Mouse (Mus musculus) MEL (cell line): Measurements from ENCODE around the gene Pde1b. TPM values are rescaled to one million over a fixed set of nuclear protein-coding genes. Genes with fewer than 3 reads are reported as not detected.

Experiments
- DNase-seq: peaks from one replicate; pipeline ENCODE4 v3.0.0; 2011; ENCODE audit warnings: low read depth, low spot score
- H3K27ac ChIP-seq: 2 replicates; pipeline ENCODE4 v1.5.1; 2012; ENCODE audit warnings: low read depth, mild to moderate bottlenecking, control low read depth, low read length, moderate library complexity; ENCODE audit not compliant: control insufficient read depth
- H3K27me3 ChIP-seq, 2 experiments: fragments of 150-350 bp in 1 of 2; sonication (generic) in 1 of 2; 2 replicates each; pipeline ENCODE4 v1.6.1; 2012; ENCODE audit warnings: low read length in 2 of 2, mild to moderate bottlenecking in 2 of 2, improper control_type of control experiment in 1 of 2, moderate library complexity in 1 of 2; ENCODE audit not compliant: insufficient read depth in 2 of 2, control insufficient read depth in 1 of 2
- H3K36me3 ChIP-seq, 2 experiments: 2 replicates each; pipeline ENCODE4 v1.6.1; 2012 to 2014; ENCODE audit warnings: low read length in 2 of 2, improper control_type of control experiment in 1 of 2, inconsistent platforms in 1 of 2, mild to moderate bottlenecking in 1 of 2; ENCODE audit not compliant: insufficient read depth in 2 of 2, control insufficient read depth in 1 of 2
- H3K4me1 ChIP-seq, 2 experiments: fragments of 150-350 bp in 1 of 2; sonication (generic) in 1 of 2; 2 replicates each; pipeline ENCODE4 v1.6.1; 2012; ENCODE audit warnings: low read length in 2 of 2, improper control_type of control experiment in 1 of 2, mild to moderate bottlenecking in 1 of 2; ENCODE audit not compliant: insufficient read depth in 2 of 2, control insufficient read depth in 1 of 2
- H3K4me3 ChIP-seq, 2 experiments: fragments of 150-350 bp in 1 of 2; sonication (generic) in 1 of 2; 2 replicates each; pipeline ENCODE4 v1.5.1; 2012; ENCODE audit warnings: low read depth in 2 of 2, low read length in 2 of 2, mild to moderate bottlenecking in 2 of 2, moderate library complexity in 2 of 2, control low read depth in 1 of 2, improper control_type of control experiment in 1 of 2; ENCODE audit not compliant: control insufficient read depth in 1 of 2, insufficient read depth in 1 of 2
- H3K79me2 ChIP-seq: 2 replicates; pipeline ENCODE4 v1.6.1; 2012; ENCODE audit warnings: mild to moderate bottlenecking, low read length, moderate library complexity; ENCODE audit not compliant: control insufficient read depth, poor library complexity, insufficient read depth
- H3K9ac ChIP-seq: 2 replicates; pipeline ENCODE4 v1.6.1; 2012; ENCODE audit warnings: low read depth, mild to moderate bottlenecking, control low read depth, low read length, moderate library complexity; ENCODE audit not compliant: control insufficient read depth, poor library complexity, severe bottlenecking
- H3K9me3 ChIP-seq: fragments of 150-350 bp; sonication (generic); replicated peaks from 2 replicates; pipeline ENCODE4 v1.6.1; 2012; ENCODE audit warnings: mild to moderate bottlenecking, low read length, improper control_type of control experiment, moderate library complexity; ENCODE audit not compliant: insufficient read depth
- BHLHE40 ChIP-seq: IDR thresholded peaks from 2 replicates; pipeline ENCODE4 v1.6.1; 2012; ENCODE audit warnings: low read depth, mild to moderate bottlenecking, inconsistent platforms, low read length, improper control_type of control experiment, borderline replicate concordance
- CHD1 ChIP-seq: IDR thresholded peaks from 2 replicates; pipeline ENCODE4 v1.6.1; 2012; ENCODE audit warnings: low read depth, mild to moderate bottlenecking, inconsistent platforms, low read length, improper control_type of control experiment
- CHD2 ChIP-seq: IDR thresholded peaks from 2 replicates; pipeline ENCODE4 v1.6.1; 2011; ENCODE audit warnings: low read length, improper control_type of control experiment
- CTCF ChIP-seq, 3 experiments: IDR thresholded peaks in 2 of 3; conservative IDR thresholded peaks in 1 of 3; 2 replicates each; pipeline ENCODE4 v1.5.1; 2011 to 2012; ENCODE audit warnings: low read length in 3 of 3, low read depth in 2 of 3, mild to moderate bottlenecking in 2 of 3, improper control_type of control experiment in 1 of 3, inconsistent platforms in 1 of 3, mixed read lengths in 1 of 3, moderate library complexity in 1 of 3; ENCODE audit not compliant: control insufficient read depth in 1 of 3, insufficient read depth in 1 of 3, poor library complexity in 1 of 3, severe bottlenecking in 1 of 3
- ETS1 ChIP-seq: IDR thresholded peaks from 2 replicates; pipeline ENCODE4 v1.6.1; 2012; ENCODE audit warnings: low read depth, mild to moderate bottlenecking, inconsistent platforms, low read length, improper control_type of control experiment, moderate library complexity
- JUND ChIP-seq: IDR thresholded peaks from 2 replicates; pipeline ENCODE4 v1.6.1; 2011; ENCODE audit warnings: low read depth, mild to moderate bottlenecking, improper control_type of control experiment, low read length
- KAT2A ChIP-seq: conservative IDR thresholded peaks from 2 replicates; pipeline ENCODE4 v1.6.1; 2012; ENCODE audit warnings: low read depth, low read length, improper control_type of control experiment, inconsistent platforms
- MAFK ChIP-seq: IDR thresholded peaks from 2 replicates; pipeline ENCODE4 v1.6.1; 2011; ENCODE audit warnings: low read depth, mild to moderate bottlenecking, low read length, improper control_type of control experiment, borderline replicate concordance
- MAX ChIP-seq: IDR thresholded peaks from 2 replicates; pipeline ENCODE4 v1.6.1; 2011; ENCODE audit warnings: low read length, improper control_type of control experiment
- MEF2A ChIP-seq: IDR thresholded peaks from 2 replicates; pipeline ENCODE4 v1.6.1; 2014; ENCODE audit warnings: low read depth, mild to moderate bottlenecking, inconsistent platforms, low read length, improper control_type of control experiment; ENCODE audit not compliant: poor library complexity, insufficient replicate concordance, severe bottlenecking; ENCODE audit errors: extremely low read depth
- MYB ChIP-seq: IDR thresholded peaks from 2 replicates; pipeline ENCODE4 v1.6.1; 2011; ENCODE audit warnings: mild to moderate bottlenecking, low read depth, low read length, improper control_type of control experiment
- MYC ChIP-seq: IDR thresholded peaks from 2 replicates; pipeline ENCODE4 v1.6.1; 2011; ENCODE audit warnings: low read depth, mild to moderate bottlenecking, low read length, improper control_type of control experiment, moderate library complexity
- POLR2AphosphoS2 ChIP-seq: IDR thresholded peaks from 2 replicates; pipeline ENCODE4 v1.6.1; 2011; ENCODE audit warnings: low read length, improper control_type of control experiment
- POLR2AphosphoS5 ChIP-seq: IDR thresholded peaks from 2 replicates; pipeline ENCODE4 v1.6.1; 2012; ENCODE audit warnings: low read depth, borderline replicate concordance, mild to moderate bottlenecking, inconsistent platforms, low read length, moderate library complexity, mixed read lengths
- RAD21 ChIP-seq: IDR thresholded peaks from 2 replicates; pipeline ENCODE4 v1.6.1; 2011; ENCODE audit warnings: mild to moderate bottlenecking, low read depth, low read length, improper control_type of control experiment
- RCOR1 ChIP-seq: IDR thresholded peaks from 2 replicates; pipeline ENCODE4 v1.6.1; 2012; ENCODE audit warnings: low read depth, mild to moderate bottlenecking, inconsistent platforms, low read length, improper control_type of control experiment
- TCF12 ChIP-seq: IDR thresholded peaks from 2 replicates; pipeline ENCODE4 v1.6.1; 2014; ENCODE audit warnings: low read depth, mild to moderate bottlenecking, inconsistent platforms, low read length, improper control_type of control experiment, moderate library complexity
- USF2 ChIP-seq, 2 experiments: IDR thresholded peaks; 2 replicates each; pipeline ENCODE4 v1.6.1; 2011 to 2012; ENCODE audit warnings: improper control_type of control experiment in 2 of 2, low read length in 2 of 2, borderline replicate concordance in 1 of 2, inconsistent platforms in 1 of 2, low read depth in 1 of 2, mild to moderate bottlenecking in 1 of 2; ENCODE audit not compliant: insufficient read depth in 1 of 2
- ZMIZ1 ChIP-seq: IDR thresholded peaks from 2 replicates; pipeline ENCODE4 v1.6.1; 2012; ENCODE audit warnings: low read depth, mild to moderate bottlenecking, inconsistent platforms, low read length, improper control_type of control experiment, moderate library complexity
- polyA plus RNA-seq, 2 experiments: library from polyadenylated mRNA; stranded (reverse) in 1 of 2; unstranded in 1 of 2; fragments of >175 nt in 1 of 2; fragments of >200 nt in 1 of 2; gene quantifications; 2 replicates each; pipeline versions ENCODE4 v1.2.1 to v1.2.4; 2012; ENCODE audit warnings: low replicate concordance in 2 of 2, low read depth in 1 of 2; ENCODE audit not compliant: insufficient read length in 2 of 2, insufficient read depth in 1 of 2, missing spikeins in 1 of 2
- total RNA-seq: library from RNA; depleted of rRNA; stranded (reverse); fragments of 300-350 nt; gene quantifications from 2 replicates; pipeline ENCODE4 v1.2.3, GENCODE M21; 2012

Gene Pde1b
- total and polyA plus RNA-seq, 3 experiments, result 2.4 to 4.5 TPM; not detected in 1

DNA sequence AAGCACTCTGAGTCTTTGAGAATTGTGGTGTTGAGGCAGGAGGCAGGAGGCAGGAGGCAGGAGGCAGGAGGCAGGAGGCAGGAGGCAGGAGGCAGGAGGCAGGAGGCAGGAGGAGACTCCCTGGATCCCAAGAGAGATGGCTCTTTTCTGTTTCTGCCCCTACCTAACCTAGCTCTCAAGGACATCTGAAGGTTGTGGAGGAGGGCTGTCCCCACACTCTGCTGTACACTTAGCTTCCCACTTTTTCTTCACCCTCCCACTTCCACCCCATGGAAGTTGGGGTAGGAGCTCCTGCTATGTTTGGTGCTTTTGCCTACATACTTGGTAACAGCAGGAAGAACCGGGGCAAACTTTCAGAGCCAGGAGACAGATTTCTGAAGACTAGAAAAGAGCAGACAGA, 33.0 kb downstream of the Pde1b start:
- Histone ChIP-seq H3K4me1 (no peaks in the 10 kb centered on the region), H3K79me2 (no peaks in the 10 kb centered on the region), H3K9ac (no peak overlapping the region), H3K36me3 (no peaks in the 10 kb centered on the region), H3K27me3 (no peaks in the 10 kb centered on the region), H3K27ac (no peak overlapping the region), H3K4me3 (no peak overlapping the region), H3K9me3 (no peaks in the 10 kb centered on the region)
- no peak for DNase-seq
- TF ChIP-seq ETS1 (no peak), POLR2AphosphoS2 (no peak), POLR2AphosphoS5 (no peak)

GRCm38 (mm10) chr15:103536456-103536855, 33.6 kb downstream of the Pde1b start:
- DNase-seq, result no peak
- Histone ChIP-seq H3K9me3 (no peaks in the 10 kb centered on the region), H3K27me3 (no peaks in the 10 kb centered on the region), H3K36me3 (no peaks in the 10 kb centered on the region), H3K4me3 (no peak overlapping the region), H3K9ac (no peak overlapping the region), H3K4me1 (no peaks in the 10 kb centered on the region), H3K79me2 (no peaks in the 10 kb centered on the region), H3K27ac (no peak overlapping the region)
- TF ChIP-seq MAX, result no peak
- no peak for TF ChIP-seq KAT2A
- TF ChIP-seq POLR2AphosphoS2, result no peak
- no peak for TF ChIP-seq MEF2A
- no peak for TF ChIP-seq CTCF (IDR thresholded peaks at IDR 0.05 in 2 of 3, conservative IDR thresholded peaks at IDR 0.05 in 1 of 3; ENCODE audit: control insufficient read depth in 1 of 3, insufficient read depth in 1 of 3, low read depth in 2 of 3, low read length in 3 of 3, poor library complexity in 1 of 3, severe bottlenecking in 1 of 3)
- TF ChIP-seq MAFK, result no peak
- TF ChIP-seq POLR2AphosphoS5, result no peak
- TF ChIP-seq MYC, result no peak
- no peak for TF ChIP-seq USF2 (IDR thresholded peaks at IDR 0.05; ENCODE audit: borderline replicate concordance in 1 of 2, insufficient read depth in 1 of 2, low read depth in 1 of 2, low read length in 2 of 2)
- TF ChIP-seq MYB, result no peak
- no peak for TF ChIP-seq RCOR1
- no peak for TF ChIP-seq ZMIZ1
- TF ChIP-seq JUND, result no peak
- TF ChIP-seq RAD21, result no peak
- no peak for TF ChIP-seq CHD1
- no peak for TF ChIP-seq CHD2
- no peak for TF ChIP-seq TCF12
- TF ChIP-seq BHLHE40, result no peak
